Mouse (Mus musculus): ENCODE results near the gene Spindoc. TPM values are rescaled to one million over a fixed set of nuclear protein-coding genes. Genes with fewer than 3 reads are reported as not detected.

Gene Spindoc
- total and polyA plus RNA-seq, 3 experiments = 13.0 to 54.1 TPM; not detected in 1

GRCm38 (mm10) chr19:7382248-7382902 lies 419 bp downstream of the Spindoc start:
- peaks cover 10% of the 10 kb centered on the region in 2 experiments for H3K4me1 ChIP-seq (ENCODE audit: control insufficient read depth in 1 of 2, insufficient read depth in 2 of 2, low read length in 2 of 2)
- peak; percentile 63 for DNase-seq (ENCODE audit: low read depth, low spot score)
- peaks cover 17% of the 10 kb centered on the region for H3K79me2 ChIP-seq (ENCODE audit: control insufficient read depth, insufficient read depth, low read length, poor library complexity)
- peaks cover 0 to 21% of the 10 kb centered on the region in 2 experiments; a peak in 2 of 4 replicates for H3K36me3 ChIP-seq (ENCODE audit: control insufficient read depth in 1 of 2, insufficient read depth in 2 of 2, low read length in 2 of 2)
- peak overlapping the region; percentile 34 for H3K27ac ChIP-seq (ENCODE audit: control insufficient read depth, low read depth, low read length)
- no peaks in the 10 kb centered on the region for H3K27me3 ChIP-seq (ENCODE audit: control insufficient read depth in 1 of 2, insufficient read depth in 2 of 2, low read length in 2 of 2)
- 0 out of 2 replicates have a peak, but pooled peaks have one; percentile 35 for TF ChIP-seq MAZ (IDR thresholded peaks at IDR 0.05; ENCODE audit: low read depth, low read length)
- 0 out of 2 replicates have a peak, but pooled peaks have one; percentile 36 for TF ChIP-seq MXI1 (IDR thresholded peaks at IDR 0.05; ENCODE audit: low read depth, low read length)
- no peak; the same call in 1 of the 2 replicates for TF ChIP-seq CHD2 (IDR thresholded peaks at IDR 0.05; ENCODE audit: low read length)
- TF ChIP-seq ELF1 (IDR thresholded peaks at IDR 0.05; ENCODE audit: low read depth, low read length) = 0 out of 2 replicates have a peak, but pooled peaks have one; percentile 30
- peak overlapping the region; percentile 90 to 97 for H3K4me3 ChIP-seq (ENCODE audit: control insufficient read depth in 1 of 2, insufficient read depth in 1 of 2, low read depth in 2 of 2, low read length in 2 of 2)
- H3K9ac ChIP-seq (ENCODE audit: control insufficient read depth, low read depth, low read length, poor library complexity, severe bottlenecking) = peak overlapping the region; percentile 87
- H3K9me3 ChIP-seq (replicated peaks; ENCODE audit: insufficient read depth, low read length) = no peaks in the 10 kb centered on the region

GRCm38 (mm10) chr19:7381906-7382247 lies 917 bp downstream of the Spindoc start:
- Histone ChIP-seq H3K4me1 (ENCODE audit: control insufficient read depth in 1 of 2, insufficient read depth in 2 of 2, low read length in 2 of 2) (peaks cover 13 to 14% of the 10 kb centered on the region in 2 experiments), H3K27me3 (ENCODE audit: control insufficient read depth in 1 of 2, insufficient read depth in 2 of 2, low read length in 2 of 2) (no peaks in the 10 kb centered on the region), H3K27ac (ENCODE audit: control insufficient read depth, low read depth, low read length) (peak overlapping the region; percentile 8), H3K9me3 (replicated peaks; ENCODE audit: insufficient read depth, low read length) (no peaks in the 10 kb centered on the region), H3K4me3 (ENCODE audit: control insufficient read depth in 1 of 2, insufficient read depth in 1 of 2, low read depth in 2 of 2, low read length in 2 of 2) (peak overlapping the region; percentile 90 to 97), H3K36me3 (ENCODE audit: control insufficient read depth in 1 of 2, insufficient read depth in 2 of 2, low read length in 2 of 2) (peaks cover 0 to 24% of the 10 kb centered on the region in 2 experiments; a peak in 2 of 4 replicates), H3K79me2 (ENCODE audit: control insufficient read depth, insufficient read depth, low read length, poor library complexity) (peaks cover 18% of the 10 kb centered on the region), H3K9ac (ENCODE audit: control insufficient read depth, low read depth, low read length, poor library complexity, severe bottlenecking) (peak overlapping the region; percentile 87)
- DNase-seq (ENCODE audit: low read depth, low spot score) = no peak
- TF ChIP-seq RCOR1 (IDR thresholded peaks at IDR 0.05; ENCODE audit: low read depth, low read length) = no peak
- no peak for TF ChIP-seq JUND (IDR thresholded peaks at IDR 0.05; ENCODE audit: low read depth, low read length)
- TF ChIP-seq USF2 (IDR thresholded peaks at IDR 0.05; ENCODE audit: borderline replicate concordance in 1 of 2, insufficient read depth in 1 of 2, low read depth in 1 of 2, low read length in 2 of 2) = no peak
- TF ChIP-seq ZNF384 (IDR thresholded peaks at IDR 0.05; ENCODE audit: low read depth, low read length) = no peak
- TF ChIP-seq KAT2A (conservative IDR thresholded peaks at IDR 0.05; ENCODE audit: low read depth, low read length) = no peak

GRCm38 (mm10) chr19:7377639-7378038 lies 5.2 kb downstream of the Spindoc start:
- DNase-seq (ENCODE audit: low read depth, low spot score) = peak; percentile 86
- Histone ChIP-seq H3K27me3 (ENCODE audit: control insufficient read depth in 1 of 2, insufficient read depth in 2 of 2, low read length in 2 of 2) (no peaks in the 10 kb centered on the region), H3K36me3 (ENCODE audit: control insufficient read depth in 1 of 2, insufficient read depth in 2 of 2, low read length in 2 of 2) (peaks cover 5 to 27% of the 10 kb centered on the region in 2 experiments), H3K4me3 (ENCODE audit: control insufficient read depth in 1 of 2, insufficient read depth in 1 of 2, low read depth in 2 of 2, low read length in 2 of 2) (no peak overlapping the region; a peak in 1 of 4 replicates), H3K79me2 (ENCODE audit: control insufficient read depth, insufficient read depth, low read length, poor library complexity) (peaks cover 14% of the 10 kb centered on the region), H3K9ac (ENCODE audit: control insufficient read depth, low read depth, low read length, poor library complexity, severe bottlenecking) (no peak overlapping the region), H3K27ac (ENCODE audit: control insufficient read depth, low read depth, low read length) (peak overlapping the region; percentile 50; the same call in 1 of the 2 replicates), H3K9me3 (replicated peaks; ENCODE audit: insufficient read depth, low read length) (no peaks in the 10 kb centered on the region), H3K4me1 (ENCODE audit: control insufficient read depth in 1 of 2, insufficient read depth in 2 of 2, low read length in 2 of 2) (peaks cover 16% of the 10 kb centered on the region in 2 experiments)
- peak in 1 of 2 experiments; percentile 52; a peak in 2 of 4 replicates for TF ChIP-seq POLR2A (IDR thresholded peaks at IDR 0.05; ENCODE audit: control insufficient read depth in 1 of 2, insufficient read depth in 1 of 2, low read depth in 1 of 2, low read length in 2 of 2, poor library complexity in 1 of 2)
- peak; percentile 55; the same call in 1 of the 2 replicates for TF ChIP-seq ETS1 (IDR thresholded peaks at IDR 0.05; ENCODE audit: low read depth, low read length)
- peak; percentile 64 for TF ChIP-seq SIN3A (IDR thresholded peaks at IDR 0.05; ENCODE audit: low read length)
- TF ChIP-seq MAX (IDR thresholded peaks at IDR 0.05; ENCODE audit: low read length) = 0 out of 2 replicates have a peak, but pooled peaks have one; percentile 35
- no peak for TF ChIP-seq MEF2A (IDR thresholded peaks at IDR 0.05; ENCODE audit: extremely low read depth, insufficient replicate concordance, low read depth, low read length, poor library complexity, severe bottlenecking)
- TF ChIP-seq UBTF (IDR thresholded peaks at IDR 0.05; ENCODE audit: borderline replicate concordance, insufficient read depth, low read depth, low read length) = no peak
- no peak for TF ChIP-seq USF1 (IDR thresholded peaks at IDR 0.05; ENCODE audit: low read depth, low read length)
- peak; percentile 45; the same call in 1 of the 2 replicates for TF ChIP-seq NELFE (IDR thresholded peaks at IDR 0.05; ENCODE audit: low read depth, low read length)
- TF ChIP-seq GABPA (IDR thresholded peaks at IDR 0.05; ENCODE audit: low read depth, low read length) = no peak
- TF ChIP-seq CHD2 (IDR thresholded peaks at IDR 0.05; ENCODE audit: low read length) = no peak
- no peak for TF ChIP-seq CTCF (IDR thresholded peaks at IDR 0.05 in 2 of 3, conservative IDR thresholded peaks at IDR 0.05 in 1 of 3; ENCODE audit: control insufficient read depth in 1 of 3, insufficient read depth in 1 of 3, low read depth in 2 of 3, low read length in 3 of 3, poor library complexity in 1 of 3, severe bottlenecking in 1 of 3)
- no peak for TF ChIP-seq ZKSCAN1 (IDR thresholded peaks at IDR 0.05; ENCODE audit: low read depth, low read length)
- TF ChIP-seq EP300 (IDR thresholded peaks at IDR 0.05; ENCODE audit: low read depth in 1 of 2, low read length in 2 of 2) = peak; percentile 75 to 82; a peak in 3 of 4 replicates
- TF ChIP-seq MAFK (IDR thresholded peaks at IDR 0.05; ENCODE audit: borderline replicate concordance, low read depth, low read length) = peak; percentile 62; the same call in 1 of the 2 replicates
- TF ChIP-seq MYC (IDR thresholded peaks at IDR 0.05; ENCODE audit: low read depth, low read length) = 0 out of 2 replicates have a peak, but pooled peaks have one; percentile 26
- peak; percentile 45; the same call in 1 of the 2 replicates for TF ChIP-seq TBP (IDR thresholded peaks at IDR 0.05; ENCODE audit: low read depth, low read length)
